Mouse (Mus musculus) stomach, embryonic 16.5 days (tissue): ENCODE results near the gene Habp2. TPM values are rescaled to one million over a fixed set of nuclear protein-coding genes. Genes with fewer than 3 reads are reported as not detected.

Experiments
- ATAC-seq: fragments of 200-750 bp; cut with Nextera tagmentation; 2 replicates; pipeline ENCODE4 v1.8.0; 2017; ENCODE audit warnings: moderate number of reproducible peaks, moderate TSS enrichment; ENCODE audit not compliant: insufficient read depth, low FRiP score
- H3K27ac ChIP-seq: fragments of 300-500 bp; sonication (generic); 2 replicates; pipeline ENCODE4 v1.5.1; 2014; ENCODE audit warnings: low read length
- H3K27me3 ChIP-seq: fragments of 300-500 bp; sonication (generic); 2 replicates; pipeline ENCODE4 v1.6.1; 2014; ENCODE audit warnings: low read length, control low read depth, mixed read lengths; ENCODE audit not compliant: control insufficient read depth, insufficient read depth
- H3K36me3 ChIP-seq: fragments of 300-500 bp; sonication (generic); 2 replicates; pipeline ENCODE4 v1.6.1; 2014; ENCODE audit warnings: low read length; ENCODE audit not compliant: control insufficient read depth, insufficient read depth
- H3K4me1 ChIP-seq: fragments of 300-500 bp; sonication (generic); 2 replicates; pipeline ENCODE4 v1.6.1; 2014; ENCODE audit warnings: low read length, control low read depth, mixed read lengths; ENCODE audit not compliant: control insufficient read depth, insufficient read depth
- H3K4me2 ChIP-seq: fragments of 300-500 bp; sonication (generic); 2 replicates; pipeline ENCODE4 v1.6.1; 2014; ENCODE audit warnings: low read depth, low read length, mixed read lengths
- H3K4me3 ChIP-seq: fragments of 300-500 bp; sonication (generic); replicated peaks from 2 replicates; pipeline ENCODE4 v1.5.1; 2014; ENCODE audit warnings: mild to moderate bottlenecking, low read length
- H3K9ac ChIP-seq: fragments of 300-500 bp; sonication (generic); 2 replicates; pipeline ENCODE4 v1.6.1; 2014; ENCODE audit warnings: low read length
- H3K9me3 ChIP-seq: fragments of 300-500 bp; sonication (generic); replicated peaks from 2 replicates; pipeline ENCODE4 v1.6.1; 2016; ENCODE audit warnings: low read length, control low read depth; ENCODE audit not compliant: control insufficient read depth
- WGBS: fragments of 180-500 bp; shearing (Covaris S2); extraction: QIAGEN DNeasy Blood & Tissue Kit; methylation state at CpG from one replicate; pipeline ENCODE4 v1.1.7; 2014; 5-methylcytosine and 5-hydroxymethylcytosine counted together
- polyA plus RNA-seq: library from polyadenylated mRNA; unstranded; fragments of >200 nt; fragmentation: Nextera tagmentation; extraction: Ambion mirVana; gene quantifications from 2 replicates; pipeline ENCODE4 v1.2.1, GENCODE M21; 2015

Habp2 gene
- polyA plus RNA-seq, 1 experiment from 2014 or later, result 34.5 TPM

GRCm38 (mm10) chr19:56288436-56288835 lies 1.5 kb downstream of the Habp2 start:
- WGBS, result 72% methylated on average over 4 of the region's 4 CpGs
- no peaks in the 10 kb centered on the region for H3K27me3 ChIP-seq
- peak overlapping the region; percentile 35 for H3K4me2 ChIP-seq
- ATAC-seq, result no peak
- no peak overlapping the region for H3K27ac ChIP-seq
- no peaks in the 10 kb centered on the region for H3K36me3 ChIP-seq
- peaks cover 6% of the 10 kb centered on the region for H3K4me1 ChIP-seq
- no peaks in the 10 kb centered on the region for H3K9me3 ChIP-seq
- peak overlapping the region; percentile 25 for H3K4me3 ChIP-seq
- no peak overlapping the region for H3K9ac ChIP-seq

GRCm38 (mm10) chr19:56289642-56290041 lies 2.7 kb downstream of the Habp2 start:
- H3K36me3 ChIP-seq, result no peaks in the 10 kb centered on the region
- no peaks in the 10 kb centered on the region for H3K9me3 ChIP-seq
- H3K4me1 ChIP-seq, result peaks cover 8% of the 10 kb centered on the region
- no peak overlapping the region for H3K4me3 ChIP-seq
- no peak for ATAC-seq
- peak overlapping the region; percentile 35; the same call in 1 of the 2 replicates for H3K4me2 ChIP-seq
- no peak overlapping the region for H3K27ac ChIP-seq
- no peaks in the 10 kb centered on the region for H3K27me3 ChIP-seq
- 79% methylated on average over 8 of the region's 8 CpGs for WGBS
- H3K9ac ChIP-seq, result no peak overlapping the region

- H3K9me3 ChIP-seq, result no peaks in the 10 kb centered on the region
- no peak overlapping the region for H3K9ac ChIP-seq
- peak; percentile 49 for ATAC-seq
- no peak overlapping the region for H3K4me3 ChIP-seq
- H3K27me3 ChIP-seq, result no peaks in the 10 kb centered on the region
- peaks cover 12% of the 10 kb centered on the region for H3K4me1 ChIP-seq
- H3K36me3 ChIP-seq, result no peaks in the 10 kb centered on the region
- H3K27ac ChIP-seq, result no peak overlapping the region
- 25% methylated on average over 6 of the region's 6 CpGs for WGBS
- no peak overlapping the region for H3K4me2 ChIP-seq
These were observed 5.0 kb downstream of the Habp2 start for GRCm38 (mm10) chr19:56291898-56292297.

- no peak overlapping the region for H3K9ac ChIP-seq
- ATAC-seq, result no peak
- no peaks in the 10 kb centered on the region for H3K36me3 ChIP-seq
- H3K27me3 ChIP-seq, result no peaks in the 10 kb centered on the region
- WGBS, result 72% methylated on average over 9 of the region's 9 CpGs
- no peak overlapping the region for H3K4me2 ChIP-seq
- H3K9me3 ChIP-seq, result no peaks in the 10 kb centered on the region
- H3K27ac ChIP-seq, result no peak overlapping the region
- peaks cover 12% of the 10 kb centered on the region for H3K4me1 ChIP-seq
- H3K4me3 ChIP-seq, result no peak overlapping the region
These were observed 5.4 kb downstream of the Habp2 start for GRCm38 (mm10) chr19:56292335-56292734.

GRCm38 (mm10) chr19:56294654-56295399 lies 7.9 kb downstream of the Habp2 start:
- Histone ChIP-seq H3K9me3 (no peaks in the 10 kb centered on the region), H3K4me3 (no peak overlapping the region), H3K4me2 (no peak overlapping the region), H3K27ac (no peak overlapping the region), H3K27me3 (no peaks in the 10 kb centered on the region), H3K4me1 (peaks cover 12% of the 10 kb centered on the region), H3K9ac (0 out of 2 replicates have a peak overlapping the region, but pooled peaks have one; percentile 11), H3K36me3 (no peaks in the 10 kb centered on the region)
- peak; percentile 82 for ATAC-seq
- WGBS, result 54% methylated on average over 7 of the region's 7 CpGs

GRCm38 (mm10) chr19:56296668-56297067 lies 9.7 kb downstream of the Habp2 start:
- Histone ChIP-seq H3K9me3 (no peaks in the 10 kb centered on the region), H3K27ac (no peak overlapping the region), H3K9ac (no peak overlapping the region), H3K36me3 (no peaks in the 10 kb centered on the region), H3K4me2 (no peak overlapping the region), H3K4me3 (no peak overlapping the region), H3K4me1 (peaks cover 9% of the 10 kb centered on the region), H3K27me3 (no peaks in the 10 kb centered on the region)
- 80% methylated on average over 9 of the region's 9 CpGs for WGBS
- ATAC-seq, result no peak

GRCm38 (mm10) chr19:56297264-56297663 lies 10.3 kb downstream of the Habp2 start:
- no peak overlapping the region for H3K4me2 ChIP-seq
- no peak for ATAC-seq
- 67% methylated on average over 3 of the region's 3 CpGs for WGBS

GRCm38 (mm10) chr19:56300835-56301234 lies 13.9 kb downstream of the Habp2 start:
- H3K4me1 ChIP-seq, result no peaks in the 10 kb centered on the region; the same call in 1 of the 2 replicates
- no peak overlapping the region for H3K4me3 ChIP-seq
- no peak overlapping the region for H3K9ac ChIP-seq
- ATAC-seq, result no peak
- 50% methylated on average over 11 of the region's 11 CpGs for WGBS
- H3K27me3 ChIP-seq, result no peaks in the 10 kb centered on the region
- no peaks in the 10 kb centered on the region for H3K36me3 ChIP-seq
- no peaks in the 10 kb centered on the region for H3K9me3 ChIP-seq
- H3K27ac ChIP-seq, result no peak overlapping the region
- H3K4me2 ChIP-seq, result no peak overlapping the region

More at GRCm38 (mm10) chr19:56297264-56297663, 10.3 kb downstream of the Habp2 start:
- H3K4me3 ChIP-seq, result no peak overlapping the region
- H3K36me3 ChIP-seq, result no peaks in the 10 kb centered on the region
- H3K27me3 ChIP-seq, result no peaks in the 10 kb centered on the region
- H3K9ac ChIP-seq, result no peak overlapping the region
- peaks cover 8% of the 10 kb centered on the region for H3K4me1 ChIP-seq
- H3K27ac ChIP-seq, result no peak overlapping the region
- H3K9me3 ChIP-seq, result no peaks in the 10 kb centered on the region

- 77% methylated on average over 3 of the region's 3 CpGs for WGBS
- Histone ChIP-seq H3K36me3 (no peaks in the 10 kb centered on the region), H3K4me3 (no peak overlapping the region), H3K4me1 (0 out of 2 replicates have a peak, but pooled peaks cover 12% of the 10 kb centered on the region), H3K9me3 (no peaks in the 10 kb centered on the region), H3K27ac (no peak overlapping the region), H3K27me3 (no peaks in the 10 kb centered on the region), H3K4me2 (no peak overlapping the region), H3K9ac (no peak overlapping the region)
- ATAC-seq, result no peak
These were observed 29.6 kb downstream of the Habp2 start for GRCm38 (mm10) chr19:56316531-56316930.
